Mouse (Mus musculus) ES-E14 (cell line): ENCODE results near the gene Mrgprd.

ENCODE experiments used
- CHD2 ChIP-seq: IDR thresholded peaks from 2 replicates; pipeline ENCODE4 v1.6.1; 2014; ENCODE audit warnings: mild to moderate bottlenecking, low read depth, low read length, inconsistent platforms
- HCFC1 ChIP-seq: IDR thresholded peaks from 2 replicates; pipeline ENCODE4 v1.6.1; 2012; ENCODE audit warnings: low read length, inconsistent platforms, borderline replicate concordance; ENCODE audit not compliant: insufficient read depth
- MAFK ChIP-seq: IDR thresholded peaks from 2 replicates; pipeline ENCODE4 v1.6.1; 2014; ENCODE audit warnings: mild to moderate bottlenecking, low read depth, low read length, inconsistent platforms; ENCODE audit not compliant: insufficient read depth
- ZC3H11A ChIP-seq: IDR thresholded peaks from 2 replicates; pipeline ENCODE4 v1.6.1; 2012; ENCODE audit warnings: low read depth, mild to moderate bottlenecking, inconsistent platforms, low read length, borderline replicate concordance
- ZNF384 ChIP-seq: IDR thresholded peaks from 2 replicates; pipeline ENCODE4 v1.6.1; 2012; ENCODE audit warnings: low read depth, low read length, inconsistent platforms

GRCm38 (mm10) chr7:145314785-145315411, at the start of gene Mrgprd:
- TF ChIP-seq MAFK (no peak), ZC3H11A (no peak), ZNF384 (no peak), CHD2 (no peak), HCFC1 (no peak)
